5 mouse cellular contexts compared by ENCODE assay signal in the genomic region with DNA sequence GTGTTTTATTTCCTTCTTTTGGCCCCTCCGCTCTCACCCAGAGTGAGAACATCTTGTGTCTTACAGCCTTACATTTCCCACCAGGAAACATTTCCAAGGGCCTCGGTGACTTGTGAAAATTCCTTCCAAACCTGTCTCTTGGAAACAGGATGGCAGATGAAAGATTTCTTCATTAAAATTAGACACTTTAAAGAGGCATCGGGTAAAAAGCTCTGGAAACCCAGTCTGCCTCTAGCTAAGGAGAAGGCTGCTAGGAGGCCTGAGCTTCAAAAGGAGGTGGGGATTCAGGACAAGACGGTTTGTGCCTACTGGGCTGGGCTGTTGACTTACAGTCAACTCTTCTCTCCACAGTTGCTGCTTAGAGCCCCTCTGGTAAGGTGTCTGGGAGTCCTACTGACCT.
"Had no signal": no experiment of that assay in that cellular context is flagged by ENCODE, and none has a peak within 500 bp of the region (broad histone marks: within the 10 kb centered on the region; RNA-seq: fewer than 3 reads in every experiment).

No protein-coding gene starts in this region.

- DNase-seq: layer of hippocampus, adult 9-11 months had no signal

- H3K4me2 ChIP-seq: neural tube, embryonic 13.5 days had no signal

- H3K27ac ChIP-seq: liver, embryonic 12.5 days; midbrain, embryonic 10.5 days; neural tube, embryonic 13.5 days had no signal

- H3K9ac ChIP-seq: liver, embryonic 12.5 days; lung, embryonic 14.5 days; neural tube, embryonic 13.5 days had no signal

- H3K36me3 ChIP-seq: liver, embryonic 12.5 days; midbrain, embryonic 10.5 days; neural tube, embryonic 13.5 days had no signal

- ATAC-seq: liver, embryonic 12.5 days had no signal

- H3K4me3 ChIP-seq: liver, embryonic 12.5 days; midbrain, embryonic 10.5 days; neural tube, embryonic 13.5 days had no signal

- H3K9me3 ChIP-seq: liver, embryonic 12.5 days; midbrain, embryonic 10.5 days; neural tube, embryonic 13.5 days had no signal
